Mouse (Mus musculus): ENCODE results near the gene Ifi27.
A peak's percentile ranks its signal among the peaks of the same experiment; 100 is the strongest.
"Not testable (repeated sequence)": the region's sequence is repeated elsewhere in the genome, so short reads cannot be mapped to it uniquely, and the experiment has no call there.

The Ifi27 gene

DNA sequence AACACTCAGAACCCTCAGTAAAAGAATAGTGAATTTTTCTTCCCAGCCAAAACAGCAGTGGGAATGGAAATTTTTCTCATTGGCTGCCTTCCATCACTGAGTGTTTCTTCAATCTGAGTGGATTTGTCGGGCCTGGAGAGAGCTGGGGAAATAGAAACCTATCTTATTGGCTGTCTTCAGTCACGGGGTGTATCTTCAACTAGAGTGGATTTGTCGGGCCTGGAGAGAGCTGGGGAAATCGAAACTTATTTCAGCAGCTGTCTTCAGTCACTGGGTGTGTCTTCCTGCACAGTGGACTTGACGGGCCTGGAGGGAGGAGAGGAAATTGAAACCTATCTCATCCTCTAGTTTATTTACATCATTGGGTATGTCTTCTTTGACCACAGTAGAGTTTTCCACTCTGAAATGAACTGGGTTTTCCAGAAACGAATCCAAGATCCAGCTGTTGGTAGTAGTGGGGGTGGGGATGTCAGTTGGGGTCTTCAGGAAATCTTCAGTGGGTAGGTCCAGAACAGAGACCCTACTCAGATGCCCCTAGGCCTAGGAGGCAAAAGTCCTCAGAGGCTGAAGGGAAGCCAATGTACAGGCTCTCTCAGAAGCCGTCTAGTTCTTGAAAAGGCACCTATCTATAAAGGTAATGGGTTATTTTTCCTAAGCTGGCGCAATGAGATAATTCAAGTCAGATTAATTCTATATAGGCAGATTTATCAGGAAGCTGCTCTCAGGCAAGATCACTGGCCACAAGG, at the start of gene Ifi27:
Gene Ifi27 (plus strand): TSS at position 226 of the 746 bp plus-strand sequence.
- peak; percentile 74 for DNase-seq (ENCODE audit: low read depth, low spot score)

- DNase-seq (ENCODE audit: low read depth, low spot score) = peak; percentile 96
These were observed 45.3 kb upstream of the Ifi27 start, which contains the start of gene Otub2 for GRCm38 (mm10) chr12:103388505-103389347. TSS of gene Otub2 (plus strand) at chr12:103388682.

- DNase-seq (ENCODE audit: low read depth, low spot score) = no peak
These were observed 44.7 kb upstream of the Ifi27 start for GRCm38 (mm10) chr12:103389348-103389727.

- no peak for DNase-seq (ENCODE audit: low read depth, low spot score)
These were observed 44.0 kb upstream of the Ifi27 start for GRCm38 (mm10) chr12:103389982-103390381.

- DNase-seq (ENCODE audit: low read depth, low spot score) = peak; percentile 71
These were observed 42.9 kb upstream of the Ifi27 start for GRCm38 (mm10) chr12:103391098-103391497.

DNA sequence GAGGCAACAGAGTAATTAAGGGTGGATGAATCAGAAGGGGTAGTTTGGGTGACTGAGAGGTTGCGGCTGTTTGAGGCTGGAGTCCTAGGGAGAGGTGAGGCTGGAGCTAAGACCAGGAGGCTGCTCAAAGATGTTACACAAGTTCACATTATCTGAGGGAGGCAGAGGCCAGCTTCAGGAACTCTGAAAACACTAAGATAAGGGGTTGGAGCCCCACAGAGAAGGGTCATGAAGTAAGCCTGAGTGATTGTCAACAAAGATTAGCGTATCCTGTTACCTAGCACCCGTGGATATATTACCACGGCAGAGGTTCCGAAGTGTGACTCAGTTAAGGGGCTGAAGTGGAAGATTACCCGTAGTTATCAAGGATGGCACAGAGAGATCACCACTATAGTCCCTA, 40.5 kb upstream of the Ifi27 start:
- no peak for DNase-seq (ENCODE audit: low read depth, low spot score)

DNA sequence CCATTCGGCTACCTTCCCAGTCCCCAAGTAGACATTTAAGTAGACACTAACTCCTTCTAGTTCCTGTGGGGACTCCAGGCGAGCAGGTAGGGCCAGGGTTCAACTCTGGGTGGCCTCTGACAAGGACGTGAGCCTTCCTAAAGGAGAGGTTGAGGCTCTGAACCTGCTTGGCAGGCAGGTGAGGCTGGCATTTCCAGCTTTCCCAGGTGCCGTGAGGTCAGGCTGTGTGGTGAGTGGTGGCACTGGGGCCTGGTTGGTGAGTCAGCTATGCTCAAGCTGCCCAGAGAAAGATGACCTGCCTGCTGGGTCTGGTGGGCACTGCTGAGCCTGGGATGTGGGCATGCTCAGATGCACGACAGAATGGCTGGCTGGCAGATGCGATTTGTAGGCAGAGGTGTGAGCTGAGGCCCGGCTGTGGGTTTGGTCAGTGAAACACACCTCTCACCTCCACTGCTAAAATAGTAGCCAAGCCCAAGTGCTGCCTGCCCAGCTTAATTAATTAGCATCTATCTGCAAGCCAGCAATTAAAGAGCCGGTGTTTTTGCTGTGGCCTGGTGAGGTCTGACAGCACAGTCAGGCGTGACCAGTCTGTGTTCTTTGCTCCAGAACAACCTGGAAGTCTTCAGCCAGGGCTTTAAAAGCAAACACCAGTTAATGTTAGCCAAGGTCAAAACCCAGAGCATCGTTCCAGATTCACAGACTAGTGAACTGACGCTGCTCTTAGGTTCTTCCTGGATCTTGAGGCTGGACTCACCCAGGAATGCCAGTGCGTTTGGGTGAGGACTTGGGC, 38.3 kb upstream of the Ifi27 start:
- DNase-seq (ENCODE audit: low read depth, low spot score) = no peak

GRCm38 (mm10) chr12:103396751-103397150, 37.3 kb upstream of the Ifi27 start:
- no peak for DNase-seq (ENCODE audit: low read depth, low spot score)

DNA sequence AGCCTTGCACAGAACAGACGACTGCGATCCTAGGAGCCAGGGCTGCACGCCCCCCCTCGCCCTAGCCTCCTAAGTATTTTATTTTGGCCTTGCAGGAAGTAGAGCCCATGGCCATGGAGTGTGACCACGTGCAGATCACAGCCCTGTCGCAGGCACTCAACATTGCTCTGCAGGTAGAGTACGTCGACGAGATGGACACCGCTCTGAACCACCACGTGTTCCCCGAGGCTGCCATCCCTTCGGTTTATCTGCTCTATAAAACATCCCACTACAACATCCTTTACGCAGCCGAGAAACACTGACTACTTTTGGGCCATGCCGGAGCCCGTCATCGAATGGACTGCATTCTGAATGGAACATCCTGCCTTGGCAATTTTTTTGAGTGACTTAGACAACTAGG, 29.9 kb upstream of the Ifi27 start:
- no peak for DNase-seq (ENCODE audit: low read depth, low spot score)

- DNase-seq (ENCODE audit: low read depth, low spot score) = no peak
These were observed 26.3 kb upstream of the Ifi27 start, which contains the start of gene 9330161L09Rik for GRCm38 (mm10) chr12:103407720-103408119. TSS of gene 9330161L09Rik (minus strand) at chr12:103407820.

DNA sequence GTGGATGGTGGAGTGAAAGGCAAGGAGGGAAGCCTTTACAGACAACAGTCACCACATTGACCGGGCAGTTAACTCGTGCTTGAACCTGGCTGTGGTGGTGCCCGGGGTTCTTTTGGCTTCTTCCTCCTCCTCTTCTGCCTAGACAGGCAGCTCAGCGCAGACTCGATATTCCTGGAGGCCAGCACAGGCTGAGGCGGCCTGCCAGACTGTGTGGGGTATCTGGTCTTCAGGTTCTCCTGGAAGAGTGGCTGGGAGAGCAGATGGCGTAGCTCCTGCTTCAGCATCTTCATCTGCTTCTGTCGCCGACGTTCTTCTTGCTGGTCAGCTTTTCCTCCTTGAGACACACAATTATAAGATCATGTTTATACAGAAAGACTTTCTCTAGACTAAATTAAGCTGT, 25.9 kb upstream of the Ifi27 start:
- peak; percentile 62 for DNase-seq (ENCODE audit: low read depth, low spot score)

DNA sequence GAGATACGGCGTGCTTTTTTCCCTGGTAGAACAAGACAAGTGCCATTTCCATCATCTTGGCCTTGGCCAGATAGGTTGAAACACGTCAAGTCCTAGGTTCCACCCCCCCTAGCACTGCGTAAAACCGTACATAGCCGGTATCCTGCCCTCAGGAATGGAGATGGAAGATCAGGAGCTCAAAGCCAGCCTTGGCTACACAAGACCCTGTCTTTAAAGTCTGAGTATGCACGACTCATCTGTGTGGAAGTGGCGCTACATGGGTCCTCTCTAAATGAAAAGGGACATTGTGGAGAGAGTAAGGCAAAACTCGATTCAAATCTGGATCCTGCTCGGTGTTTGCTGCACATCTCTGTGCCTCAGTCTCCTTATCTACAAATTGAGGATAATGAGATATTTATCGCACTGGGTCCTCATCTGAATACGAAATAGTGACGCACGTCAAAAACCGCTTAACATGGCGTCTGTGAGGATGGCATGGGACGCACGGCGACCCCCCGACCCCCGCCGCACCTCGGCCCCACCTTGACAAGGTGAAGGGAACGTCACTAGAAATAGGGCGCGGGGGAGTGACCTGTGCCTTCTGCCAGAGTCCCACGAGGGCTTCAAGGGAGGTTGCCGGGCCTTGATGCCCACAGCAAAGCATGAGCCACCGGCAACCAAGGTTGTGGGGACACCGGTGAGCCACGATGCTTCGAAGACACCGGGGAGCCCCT, 8.8 kb upstream of the Ifi27 start:
- no peak for DNase-seq (ENCODE audit: low read depth, low spot score)

- DNase-seq (ENCODE audit: low read depth, low spot score) = peak; percentile 99
These were observed 8.1 kb upstream of the Ifi27 start, which contains the start of gene Ddx24 for GRCm38 (mm10) chr12:103425729-103426470. TSS of gene Ddx24 (minus strand) at chr12:103425830.

DNA sequence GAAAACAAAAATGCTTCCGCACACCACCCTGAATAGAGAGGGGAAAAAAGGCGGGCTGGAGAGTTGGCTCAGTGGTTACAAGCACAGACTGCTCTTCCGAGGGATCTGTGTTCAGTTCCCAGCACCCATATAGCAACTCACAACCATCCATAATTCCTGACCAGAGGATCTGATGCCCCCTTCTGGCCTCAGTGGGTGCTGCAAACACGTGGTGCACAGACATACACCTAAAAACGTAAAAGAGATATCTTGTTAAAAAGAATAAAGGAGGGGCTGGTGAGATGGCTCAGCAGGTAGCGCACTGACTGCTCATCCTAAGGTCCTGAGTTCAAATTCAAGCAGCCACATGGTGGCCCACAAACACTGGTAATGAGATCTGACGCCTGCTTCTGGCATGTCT, 7.3 kb upstream of the Ifi27 start:
- no peak for DNase-seq (ENCODE audit: low read depth, low spot score)

DNA sequence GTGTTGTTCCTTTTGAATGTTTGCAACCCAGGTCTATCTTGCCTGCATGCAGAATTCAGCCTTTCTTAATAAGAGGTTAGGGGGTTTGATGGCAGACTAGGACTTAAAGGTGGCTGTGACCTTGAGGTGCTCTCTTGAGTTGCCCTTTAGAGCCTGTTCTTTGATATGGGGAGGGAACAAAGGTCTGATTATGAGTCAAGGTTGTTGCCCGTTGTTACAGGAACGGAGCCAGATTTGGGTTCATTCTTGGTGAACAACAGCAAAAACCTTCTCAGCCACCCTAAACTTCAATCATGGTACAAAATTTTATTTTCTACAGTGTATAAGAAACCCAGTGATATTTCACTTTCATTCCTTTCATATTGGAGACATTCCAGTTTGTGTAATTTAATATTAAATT, 581 bp upstream of the Ifi27 start:
- no peak for DNase-seq (ENCODE audit: low read depth, low spot score)

DNA sequence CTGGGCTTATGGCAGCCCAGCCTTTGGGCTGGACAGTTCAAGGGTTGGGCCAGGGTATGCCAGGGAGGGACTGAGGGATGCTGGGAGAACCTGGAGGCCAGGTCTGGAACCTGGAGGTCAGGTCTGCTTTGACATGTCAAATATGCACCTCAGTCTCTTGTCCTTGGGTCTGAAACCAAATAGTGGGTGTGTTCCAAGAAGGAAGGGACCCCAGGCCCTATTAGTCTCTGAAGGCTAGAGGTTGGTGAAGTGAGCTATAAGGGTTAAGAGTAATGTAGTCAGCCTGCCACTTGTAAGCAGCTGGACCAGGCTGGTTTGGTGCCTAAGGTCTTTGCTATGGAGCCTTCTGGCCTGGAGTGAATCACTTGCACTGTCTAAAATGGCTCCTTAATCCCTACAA, 850 bp downstream of the Ifi27 start:
- DNase-seq (ENCODE audit: low read depth, low spot score) = no peak

GRCm38 (mm10) chr12:103437601-103438000, 3.6 kb downstream of the Ifi27 start:
- DNase-seq (ENCODE audit: low read depth, low spot score) = no peak

- DNase-seq (ENCODE audit: low read depth, low spot score) = no peak
These were observed 9.5 kb downstream of the Ifi27 start, which contains the start of gene Ifi27l2a for GRCm38 (mm10) chr12:103443524-103443923. TSS of gene Ifi27l2a (minus strand) at chr12:103443680.

- not testable (repeated sequence) for DNase-seq (ENCODE audit: low read depth, low spot score)
These were observed 10.2 kb downstream of the Ifi27 start for GRCm38 (mm10) chr12:103444261-103444660.

DNA sequence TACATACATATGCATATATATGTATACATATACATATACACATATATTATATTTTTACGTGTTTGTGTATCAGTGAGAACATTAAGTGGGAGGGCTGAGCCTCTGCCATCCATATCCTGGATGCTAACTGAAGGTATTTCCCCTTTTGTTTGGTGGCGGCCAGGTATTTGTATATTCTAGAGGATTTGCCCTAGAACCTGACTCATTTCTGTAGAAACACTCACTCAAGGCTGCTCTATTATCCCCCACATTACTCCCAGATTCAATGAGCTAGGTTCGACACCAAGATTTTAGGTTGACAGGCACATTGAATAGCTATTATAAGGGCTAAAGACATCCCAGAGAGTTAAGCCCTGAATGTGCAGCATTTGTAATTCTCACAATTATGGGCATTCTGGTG, 11.0 kb downstream of the Ifi27 start:
- DNase-seq (ENCODE audit: low read depth, low spot score) = no peak
